Mouse (Mus musculus): Measurements from ENCODE around the gene Gramd4.

GRCm38 (mm10) chr15:86049510-86049909, 8.0 kb upstream of the Gramd4 start:
- TF ChIP-seq GATA1 (IDR thresholded peaks at IDR 0.05; ENCODE audit: low read length) = no peak
- no peak for TF ChIP-seq TAL1 (IDR thresholded peaks at IDR 0.05; ENCODE audit: low read length)
